Mouse (Mus musculus): ENCODE measurements at regions not wholly inside any gene's neighbourhood (a gene's known extent, or its start where the extent isn't known, plus 50 kb on each side); places are given as distances from the start of the nearest gene placed in this dataset.
A peak's percentile ranks its signal among the peaks of the same experiment; 100 is the strongest.
"Not testable (repeated sequence)": the region's sequence is repeated elsewhere in the genome, so short reads cannot be mapped to it uniquely, and the experiment has no call there.

GRCm38 (mm10) chrX:5319085-5319484 is 150.0 kb downstream of the Mycs start:
- not testable (repeated sequence) for DNase-seq (ENCODE audit: low spot score)

- DNase-seq (ENCODE audit: low spot score): peak; percentile 18
Observed at GRCm38 (mm10) chrX:5311143-5311775, 157.8 kb downstream of the Mycs start.

DNA sequence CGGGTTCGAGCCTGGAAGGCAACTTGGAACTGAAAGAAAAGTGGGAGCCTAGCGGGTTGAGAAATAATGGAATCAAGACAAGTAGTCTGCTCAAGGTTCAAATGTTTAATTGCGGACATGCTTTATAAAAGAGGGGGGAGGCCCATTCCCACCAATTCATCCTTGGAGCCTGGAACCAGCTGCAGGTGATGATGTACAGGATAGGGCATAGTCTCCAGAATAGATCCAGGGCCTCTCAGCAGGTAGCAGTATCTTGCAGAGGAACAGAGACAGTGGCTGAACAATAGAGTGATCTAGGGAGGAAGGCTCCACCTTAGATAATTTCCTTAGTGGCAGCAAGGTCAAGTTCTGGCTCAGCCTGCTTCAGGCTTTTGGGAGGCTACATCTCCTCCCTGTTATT is 158.5 kb downstream of the Mycs start:
- DNase-seq (ENCODE audit: low spot score): peak; percentile 19
